Mouse (Mus musculus) heart, postnatal 4 days (tissue): ENCODE data around the gene Mgat4a. TPM values are rescaled to one million over a fixed set of nuclear protein-coding genes. Genes with fewer than 3 reads are reported as not detected.
"Not testable (repeated sequence)": the region's sequence is repeated elsewhere in the genome, so short reads cannot be mapped to it uniquely, and the experiment has no call there.

Experiments used
- DNase-seq: peaks from one replicate; pipeline ENCODE4 v3.0.0; 2021
- total RNA-seq, 2 experiments: library from RNA; stranded (reverse); gene quantifications; 2 replicates each; pipeline ENCODE4 v1.2.3; 2021

Mgat4a gene
- total RNA-seq, 2 experiments from 2014 or later = 15.1 to 15.5 TPM

DNA sequence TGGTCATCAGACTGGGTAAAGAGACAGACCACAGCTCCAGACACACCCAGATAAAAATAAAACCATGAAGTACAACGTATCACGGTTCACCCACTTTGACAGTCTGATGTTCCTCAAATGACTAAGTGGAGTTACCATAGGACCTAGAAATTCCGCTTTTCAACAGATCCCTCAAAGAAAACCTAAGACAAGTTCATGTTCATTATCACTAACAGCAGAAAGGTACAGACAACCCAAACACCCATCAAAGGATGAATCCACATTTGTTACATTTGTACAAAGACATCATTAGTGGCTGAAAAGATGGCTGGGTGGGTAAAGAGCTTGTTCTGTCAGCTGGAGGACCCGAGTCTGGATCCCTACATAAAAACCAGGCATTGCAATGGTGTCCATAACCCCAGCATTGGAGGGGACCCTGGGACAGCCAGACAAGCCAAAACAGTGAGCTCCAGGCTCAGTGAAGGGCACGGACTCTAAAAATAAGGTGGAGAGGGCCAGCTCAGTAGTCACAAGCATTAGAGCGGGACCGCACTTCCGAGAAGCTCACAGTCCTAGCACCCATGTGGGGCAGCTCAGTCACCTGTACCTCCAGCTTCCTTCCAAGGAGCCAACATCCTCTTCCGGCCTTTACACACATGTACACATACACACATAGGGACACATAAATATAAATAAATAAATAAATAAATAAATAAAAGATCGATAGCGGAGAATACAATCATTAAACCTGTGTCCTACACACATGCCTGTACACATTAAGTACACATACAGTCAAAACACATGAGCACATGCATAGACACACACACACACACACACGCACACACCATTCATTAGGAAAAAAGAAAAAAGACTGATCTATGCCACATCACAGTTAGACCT lies 8.9 kb downstream of the Mgat4a start:
- DNase-seq = no peak

DNA sequence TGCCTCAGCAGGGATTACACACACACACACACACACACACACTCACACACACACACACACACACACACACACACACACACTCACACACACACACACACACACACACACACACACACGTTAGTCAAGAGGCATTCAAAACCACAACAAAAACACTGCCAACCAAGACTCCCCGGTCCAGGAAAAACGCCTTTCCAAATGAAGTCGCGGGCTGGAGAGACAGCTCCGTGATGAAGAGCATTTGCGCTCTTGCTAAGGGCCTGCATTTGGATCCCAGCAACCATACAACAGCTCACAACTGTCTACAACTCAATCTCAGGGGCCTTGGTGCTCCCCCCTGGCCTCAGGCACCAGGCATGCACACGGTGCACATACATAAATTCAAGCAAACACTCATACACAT lies 10.8 kb downstream of the Mgat4a start:
- no peak for DNase-seq

DNA sequence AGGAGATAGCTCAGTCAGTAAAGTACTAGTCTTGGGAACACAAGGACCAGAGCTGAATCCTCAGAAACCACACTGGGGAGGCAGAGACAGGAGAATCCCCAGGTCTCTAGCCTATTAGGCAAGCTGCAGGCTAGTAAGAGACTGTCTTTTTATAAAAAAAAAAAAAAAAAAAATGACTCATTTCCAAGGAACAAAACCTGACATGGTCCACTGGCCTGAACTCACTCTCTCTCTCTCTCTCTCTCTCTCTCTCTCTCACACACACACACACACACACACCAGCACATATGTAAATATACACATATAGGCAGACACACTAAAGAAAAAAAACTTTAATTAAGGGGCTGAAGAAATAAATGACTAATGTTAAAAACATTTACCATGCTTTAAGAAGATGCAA lies 14.6 kb downstream of the Mgat4a start:
- no peak for DNase-seq

DNA sequence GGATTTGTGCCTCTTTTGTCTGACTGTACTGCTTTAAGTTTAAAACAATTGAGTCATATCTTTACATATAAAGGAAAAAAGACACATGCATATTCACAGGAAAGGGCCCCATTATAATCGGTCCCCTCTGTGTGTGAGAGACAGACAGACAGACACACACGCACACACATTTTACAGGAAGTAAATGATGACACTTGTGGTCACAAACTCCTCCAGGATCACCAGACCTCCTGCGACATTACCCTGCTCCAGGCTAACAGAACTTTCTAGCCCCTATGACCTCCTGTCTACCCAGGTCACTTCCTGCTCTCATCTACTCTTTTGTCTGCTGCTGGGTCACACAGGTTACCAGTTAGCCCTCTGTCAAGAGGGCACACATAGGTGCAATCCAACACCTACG lies 16.1 kb downstream of the Mgat4a start:
- no peak for DNase-seq

DNA sequence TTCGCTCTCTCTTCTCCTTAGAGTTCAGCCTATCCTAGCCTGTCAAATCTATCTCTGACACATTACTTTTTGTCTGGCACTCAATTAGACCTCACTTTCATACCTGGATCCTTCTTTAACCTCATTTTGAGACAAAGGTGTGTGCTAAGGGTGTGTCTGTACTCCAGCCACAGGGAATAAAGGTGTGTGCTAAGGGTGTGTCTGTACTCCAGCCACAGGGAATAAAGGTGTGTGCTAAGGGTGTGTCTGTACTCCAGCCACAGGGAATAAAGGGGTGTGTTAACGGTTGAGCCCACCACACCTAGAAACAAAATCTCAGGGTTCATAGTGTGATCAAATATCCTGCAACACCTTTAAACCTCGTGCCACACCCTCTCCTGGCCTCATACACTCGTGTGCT lies 16.7 kb downstream of the Mgat4a start:
- DNase-seq = not testable (repeated sequence)

DNA sequence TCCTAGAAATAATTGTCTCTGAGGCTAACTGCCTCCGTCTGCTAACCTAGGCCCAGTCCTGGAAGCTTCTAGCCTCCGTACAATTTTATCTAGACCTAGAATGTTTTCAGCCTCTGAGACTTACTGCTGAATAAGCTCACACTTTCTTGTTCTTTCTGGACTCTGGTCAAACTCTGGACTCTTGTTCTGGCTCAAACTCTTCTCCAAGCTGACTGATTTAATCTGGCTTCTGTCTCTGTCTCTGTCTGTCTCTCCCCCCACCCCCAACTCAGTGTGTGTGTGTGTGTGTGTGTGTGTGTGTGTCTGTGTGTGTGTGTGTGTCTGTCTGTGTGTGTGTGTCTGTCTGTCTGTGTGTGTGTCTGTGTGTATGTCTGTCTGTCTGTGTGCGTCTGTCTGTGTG lies 17.3 kb downstream of the Mgat4a start:
- not testable (repeated sequence) for DNase-seq

DNA sequence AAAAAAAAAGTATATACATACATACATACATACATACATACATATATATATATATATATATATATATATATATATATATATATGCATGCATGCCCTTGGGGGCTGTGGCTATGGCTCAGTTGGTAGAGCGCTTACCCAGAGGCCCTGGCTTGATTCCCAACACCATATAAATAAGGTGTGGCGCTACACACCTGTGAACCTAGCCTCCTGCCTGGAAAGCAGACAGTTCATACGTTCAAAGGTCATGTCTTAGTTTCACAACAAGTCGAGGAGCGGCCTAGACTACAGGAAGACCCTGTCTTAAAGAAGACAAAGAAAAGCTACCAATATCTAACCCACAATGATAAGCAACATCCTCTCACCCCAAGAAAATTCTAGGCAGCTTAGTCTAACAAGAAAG lies 18.7 kb downstream of the Mgat4a start:
- no peak for DNase-seq

DNA sequence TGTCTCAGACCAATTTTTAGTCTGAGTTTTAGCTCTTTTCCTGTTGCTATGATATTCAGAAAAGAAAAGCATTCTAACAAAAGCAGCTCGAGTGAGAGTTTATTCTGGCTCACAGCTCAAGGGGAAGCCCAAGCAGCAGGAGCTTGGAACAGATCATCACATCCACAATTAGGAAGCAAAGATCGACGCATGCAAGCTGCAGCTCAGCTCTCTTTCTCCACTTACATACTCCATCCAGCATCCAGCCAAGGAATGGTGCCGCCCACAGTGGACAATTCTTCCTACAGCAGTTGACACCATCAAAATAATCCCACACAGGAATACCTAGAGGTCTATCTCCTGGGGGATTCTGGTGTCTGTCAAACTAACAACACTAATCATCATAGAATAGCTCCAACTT lies 22.0 kb downstream of the Mgat4a start:
- DNase-seq = no peak

DNA sequence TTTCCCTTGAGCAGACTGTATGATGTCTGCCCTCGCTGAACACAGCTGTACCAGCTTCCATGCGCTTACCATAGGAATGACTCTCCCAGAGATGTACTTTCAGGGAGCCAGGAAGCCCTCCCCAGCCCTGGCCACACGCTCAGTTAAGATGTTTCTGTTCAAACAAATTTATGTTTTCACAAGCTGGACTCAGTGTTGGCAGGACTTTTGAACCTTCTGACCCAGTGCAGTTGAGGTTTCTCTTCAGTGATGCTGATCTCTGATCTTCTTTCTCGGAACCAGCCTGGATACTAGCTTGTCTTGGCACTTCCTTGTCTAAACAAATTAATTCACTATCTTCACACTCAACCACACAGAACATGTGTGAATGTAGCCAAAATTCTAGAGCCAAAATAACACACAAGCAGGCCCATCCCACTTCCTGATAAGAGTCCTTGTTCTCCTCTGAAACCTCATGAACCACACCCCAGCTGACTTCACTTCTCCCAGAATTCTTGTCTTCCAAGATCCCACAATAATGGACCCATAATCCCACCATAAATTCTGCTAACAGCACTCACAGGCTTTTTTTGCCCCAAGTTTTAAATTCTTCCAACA lies 22.6 kb downstream of the Mgat4a start:
- no peak for DNase-seq

DNA sequence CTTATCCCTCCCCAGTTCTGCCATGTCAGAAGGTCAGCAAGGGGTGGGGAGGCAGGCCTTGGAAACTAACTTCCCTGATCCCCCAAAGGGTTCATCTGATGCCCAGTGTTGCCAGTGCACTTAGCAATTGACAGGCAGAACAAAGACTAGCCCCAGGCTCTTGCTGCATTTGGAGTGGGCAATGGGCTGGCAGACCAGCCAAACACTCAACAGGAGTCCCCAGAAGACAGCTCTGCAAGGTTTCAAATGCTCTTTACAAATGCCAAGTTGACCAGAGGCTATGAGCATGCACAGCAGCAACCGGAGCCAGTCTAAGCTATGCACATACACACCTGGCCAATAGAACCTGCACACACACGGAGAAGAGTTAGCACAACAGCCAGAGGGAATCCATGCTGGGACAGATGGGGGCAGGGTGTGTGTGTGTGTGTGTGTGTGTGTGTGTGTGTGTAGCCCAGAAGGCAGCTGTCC lies 27.8 kb downstream of the Mgat4a start:
- DNase-seq = no peak

DNA sequence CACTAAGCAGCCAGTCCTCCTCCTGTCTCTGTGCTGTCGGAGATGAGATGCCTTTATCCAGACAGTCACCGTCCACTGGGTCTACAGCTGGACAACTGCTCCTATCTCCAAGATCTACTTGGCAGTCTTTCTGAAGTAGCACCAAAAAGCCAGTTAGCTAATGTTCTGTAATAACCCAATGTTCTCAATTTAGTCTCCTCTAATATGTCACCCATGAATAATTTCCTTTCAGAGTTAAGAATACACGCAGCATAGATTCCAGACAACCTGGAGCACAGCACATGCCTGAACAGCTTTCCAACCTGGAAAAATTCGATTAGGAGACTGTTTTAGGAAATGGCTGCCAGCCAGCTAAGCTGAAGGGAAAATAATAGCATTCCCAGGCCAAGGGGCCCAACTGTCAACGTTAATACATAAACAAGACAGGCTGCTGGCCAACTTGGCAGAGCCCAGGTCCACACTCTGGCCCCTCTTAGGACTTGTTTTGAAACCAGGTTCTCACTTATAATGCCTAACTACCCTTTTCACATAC lies 28.6 kb downstream of the Mgat4a start:
- DNase-seq = peak; percentile 72

DNA sequence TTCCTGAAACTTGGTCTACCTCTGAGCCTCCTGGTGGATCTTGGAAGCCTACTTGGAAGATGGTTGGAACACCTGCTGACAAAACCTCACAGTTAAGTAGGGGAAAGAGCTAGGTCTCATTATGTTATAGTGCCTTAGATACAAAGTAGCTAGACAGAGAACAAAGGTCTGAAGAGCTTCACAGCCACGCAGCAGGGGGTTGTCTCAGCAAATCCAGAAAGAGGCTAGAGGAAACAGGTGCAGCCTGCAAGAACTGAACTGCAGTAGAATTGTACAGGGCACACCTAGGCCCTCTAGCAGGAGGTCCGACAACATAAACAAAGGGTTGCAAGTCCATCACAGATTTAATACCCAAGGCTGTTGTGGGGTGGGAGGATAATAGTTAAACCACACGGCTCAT lies 30.6 kb downstream of the Mgat4a start:
- DNase-seq = no peak

DNA sequence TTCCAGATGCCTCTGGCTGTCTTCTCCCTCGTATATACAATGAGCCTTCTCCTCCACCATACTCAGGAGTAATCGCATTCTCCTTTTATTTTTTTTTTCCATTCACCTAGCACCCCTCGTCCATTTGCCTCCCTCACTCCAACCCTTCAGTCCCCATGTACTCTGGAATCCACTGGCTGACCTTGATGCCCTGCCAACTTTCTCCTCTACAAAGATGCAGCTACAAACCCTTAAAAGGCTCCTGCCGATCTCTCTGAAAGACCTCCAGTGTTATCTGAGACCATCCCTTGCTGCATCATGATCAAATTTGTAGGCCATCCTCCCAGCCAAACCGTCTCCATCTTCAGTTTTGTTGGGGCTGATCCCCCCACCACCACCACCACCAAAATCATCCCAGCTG lies 31.4 kb downstream of the Mgat4a start:
- DNase-seq = no peak

DNA sequence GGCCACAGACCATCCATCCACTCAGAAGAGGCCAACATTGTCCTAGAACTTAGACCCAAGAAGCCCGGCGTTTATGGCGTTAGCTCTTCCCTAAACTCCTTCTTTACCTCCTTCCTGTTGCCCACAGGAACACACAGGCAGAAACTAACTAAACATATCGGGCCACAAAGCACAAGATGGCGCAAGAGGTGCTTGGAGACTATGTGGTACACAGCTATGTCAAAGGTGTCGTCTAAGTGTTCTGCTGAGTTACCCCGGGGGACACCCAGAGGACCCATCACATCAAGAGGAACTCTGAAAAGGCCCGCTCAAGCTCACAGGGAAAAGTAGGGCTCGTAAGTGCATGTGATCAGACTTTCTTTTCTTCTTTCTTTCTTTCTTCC lies 35.5 kb downstream of the Mgat4a start:
- DNase-seq = no peak

DNA sequence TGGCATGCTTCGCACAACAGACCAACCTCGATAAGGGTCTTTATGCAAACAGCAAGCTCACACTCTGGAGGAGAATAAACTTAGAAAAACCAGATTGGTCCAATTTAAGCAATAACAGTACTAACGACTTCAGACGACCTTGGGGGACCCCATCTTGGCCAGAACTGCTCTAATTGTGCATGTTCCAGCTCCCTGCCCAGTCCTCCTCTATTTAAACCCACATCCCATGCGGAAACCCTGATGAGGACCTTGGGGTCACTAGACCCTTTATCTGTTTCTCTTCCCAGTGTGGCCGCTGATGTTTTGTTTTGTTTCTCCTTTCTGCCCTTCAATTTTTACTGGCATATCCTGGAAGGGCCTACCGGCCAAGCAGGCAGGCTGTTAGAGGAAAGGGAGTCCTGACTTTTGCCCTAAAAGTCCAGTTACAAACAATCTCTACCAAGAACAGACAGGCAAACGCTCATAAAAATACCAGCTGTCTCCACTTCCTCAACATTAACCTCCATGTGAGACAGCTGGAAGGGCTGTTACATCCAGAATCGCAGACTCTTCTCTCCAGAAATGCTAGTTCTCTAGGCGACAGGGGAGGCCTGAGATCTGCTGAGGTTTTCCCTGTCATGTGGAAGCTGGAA lies 36.0 kb downstream of the Mgat4a start:
- DNase-seq = peak; percentile 23

DNA sequence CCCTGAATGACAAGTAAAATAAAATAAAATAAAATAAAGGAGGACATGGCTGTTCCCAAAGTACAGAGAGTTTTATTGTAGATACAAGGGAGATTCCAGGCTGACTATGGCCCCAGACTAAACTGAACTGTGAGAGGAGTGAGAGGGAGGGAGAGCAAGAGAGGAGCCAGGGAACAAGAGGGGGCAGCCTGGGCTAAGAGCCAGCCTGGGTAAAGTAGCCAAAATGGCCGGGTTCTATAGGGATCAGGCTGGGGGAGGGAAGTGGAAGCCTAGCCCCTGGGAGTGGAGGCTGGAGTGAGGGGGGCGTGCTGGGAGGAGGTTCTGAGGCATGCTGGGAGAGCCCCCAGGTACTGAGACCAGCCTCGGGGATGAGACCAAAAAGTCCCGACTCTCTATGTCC lies 37.2 kb downstream of the Mgat4a start:
- DNase-seq = no peak

DNA sequence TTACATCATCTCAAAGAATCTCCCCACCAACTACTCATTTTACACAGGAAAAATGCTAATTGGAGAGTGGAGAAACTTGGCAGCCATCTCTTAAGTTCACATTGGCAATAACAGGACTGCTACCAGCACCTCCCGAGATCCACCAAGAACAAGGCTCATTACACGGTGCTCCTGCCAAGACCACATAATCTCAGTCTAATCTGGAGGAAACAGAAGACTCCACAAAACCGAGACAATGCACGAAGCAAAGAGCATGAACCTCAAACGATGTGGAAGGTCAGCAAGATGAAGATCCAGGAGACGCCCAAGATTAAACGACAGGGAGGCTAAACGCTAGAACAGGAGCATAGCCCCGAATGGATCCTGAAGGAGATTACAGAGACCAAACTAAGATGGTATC lies 38.5 kb downstream of the Mgat4a start:
- no peak for DNase-seq

DNA sequence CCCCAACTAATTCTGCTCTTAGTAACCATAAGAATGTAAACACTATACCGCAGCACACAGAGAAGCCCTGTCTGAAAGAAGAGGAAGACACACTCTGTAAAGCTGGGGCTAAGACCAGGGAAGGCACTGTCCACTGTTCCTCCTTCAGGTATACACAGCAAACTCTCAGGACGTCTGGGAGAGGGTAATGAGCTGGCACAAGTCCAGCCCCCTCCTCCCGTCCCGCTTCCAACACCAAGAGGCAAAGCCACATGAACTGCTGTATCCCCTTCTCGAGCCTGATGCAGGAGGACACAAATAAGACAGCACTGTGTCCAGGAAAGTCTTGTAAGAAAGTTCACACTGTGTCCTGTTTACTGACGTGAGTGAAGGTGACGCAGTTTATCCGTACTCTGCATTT lies 40.1 kb downstream of the Mgat4a start:
- peak; percentile 26 for DNase-seq

DNA sequence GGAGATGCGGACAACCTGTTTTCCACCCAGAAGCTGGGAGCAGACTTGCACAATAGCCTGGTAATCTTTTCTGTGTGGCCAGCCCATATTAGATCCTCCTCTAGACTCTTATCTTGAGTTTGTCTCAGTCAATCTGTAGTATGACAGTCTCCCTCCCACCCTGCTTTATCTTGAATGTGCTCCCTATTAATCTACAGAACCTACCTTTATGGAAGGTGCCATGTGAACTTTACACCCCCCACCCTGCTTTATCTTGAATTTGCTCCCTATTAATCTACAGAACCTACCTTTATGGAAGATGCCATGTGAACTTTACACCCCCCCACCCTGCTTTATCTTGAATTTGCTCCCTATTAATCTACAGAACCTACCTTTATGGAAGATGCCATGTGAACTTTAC lies 41.4 kb downstream of the Mgat4a start:
- not testable (repeated sequence) for DNase-seq

DNA sequence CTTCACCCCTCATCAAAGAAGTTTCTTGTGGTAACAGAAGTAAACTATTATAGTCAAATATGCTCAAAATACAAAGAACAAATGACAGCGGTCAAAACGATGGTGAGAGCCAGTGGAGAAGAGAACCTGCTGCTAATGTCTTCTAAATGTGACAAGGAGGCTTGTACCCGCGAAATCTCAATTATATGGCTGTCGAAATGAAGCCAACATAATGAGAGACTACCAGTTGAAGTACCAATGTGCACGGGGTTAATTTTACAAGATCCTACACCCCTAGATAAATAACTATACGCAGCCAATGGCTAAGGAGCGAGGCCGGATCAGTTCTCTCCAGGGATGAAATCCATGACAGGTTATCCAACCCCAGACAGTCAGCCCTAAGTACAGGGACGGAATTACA lies 41.9 kb downstream of the Mgat4a start:
- DNase-seq = no peak

DNA sequence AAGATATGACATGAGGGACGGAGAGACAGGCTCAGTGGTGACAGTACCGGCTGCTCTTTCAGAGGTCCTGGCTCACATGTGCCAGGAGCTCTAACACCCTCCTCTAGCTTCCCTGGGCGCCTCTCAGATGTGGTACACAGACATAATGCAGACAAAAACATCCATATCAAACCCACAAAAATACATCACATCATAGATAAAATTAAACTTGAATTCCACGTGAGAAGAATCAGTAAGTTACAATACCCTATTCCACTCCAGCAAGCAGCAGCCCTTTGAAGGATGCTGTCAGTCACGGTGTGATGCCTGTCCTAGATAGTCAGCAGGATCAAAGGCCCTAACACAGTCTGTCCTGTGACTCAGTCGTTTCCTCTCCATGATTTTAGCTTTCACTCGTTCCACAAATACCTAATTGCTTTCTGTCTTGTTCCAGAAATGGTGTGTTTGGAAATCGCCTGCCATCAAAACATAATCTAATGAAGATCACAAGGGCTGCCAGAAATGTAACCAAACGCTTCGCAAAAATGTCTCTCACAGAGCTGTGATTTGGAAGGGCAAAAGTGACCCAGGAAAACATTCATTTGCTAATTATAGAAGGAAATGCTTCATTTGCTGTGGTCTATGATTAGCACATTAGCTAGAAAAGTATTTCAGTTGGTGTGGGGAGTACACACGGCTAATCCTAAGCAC lies 44.1 kb downstream of the Mgat4a start:
- no peak for DNase-seq

DNA sequence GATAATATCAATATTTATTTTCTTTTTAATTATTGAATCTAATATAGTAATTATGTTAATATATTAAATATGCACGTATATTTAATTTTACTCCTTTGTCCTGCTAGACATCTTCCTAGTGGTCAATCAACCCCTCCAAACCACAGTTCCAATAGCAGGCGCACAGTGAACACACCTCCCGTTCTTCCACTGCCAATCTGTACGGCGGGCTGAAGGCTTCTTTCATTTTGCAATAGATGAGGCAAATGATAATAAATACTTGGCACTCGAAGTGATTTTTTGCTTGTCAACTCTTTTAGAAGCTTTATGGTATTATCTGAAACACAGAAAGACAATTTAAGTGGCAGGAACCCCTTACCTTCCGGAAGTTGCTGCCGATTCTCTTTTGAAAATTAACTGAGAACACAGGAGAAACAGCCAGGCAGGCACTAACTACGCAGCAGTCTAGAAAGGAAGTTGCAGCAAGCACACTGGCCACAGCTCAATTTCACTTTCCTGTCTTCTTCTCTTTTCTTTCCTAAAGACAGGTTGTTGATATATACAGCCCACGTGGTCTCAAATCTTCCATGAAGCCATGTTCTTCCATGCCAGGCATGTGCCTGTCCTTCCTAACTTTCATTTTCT lies 45.0 kb downstream of the Mgat4a start:
- no peak for DNase-seq
